ENCODE assay signal across 27 mouse cellular contexts in the genomic region with DNA sequence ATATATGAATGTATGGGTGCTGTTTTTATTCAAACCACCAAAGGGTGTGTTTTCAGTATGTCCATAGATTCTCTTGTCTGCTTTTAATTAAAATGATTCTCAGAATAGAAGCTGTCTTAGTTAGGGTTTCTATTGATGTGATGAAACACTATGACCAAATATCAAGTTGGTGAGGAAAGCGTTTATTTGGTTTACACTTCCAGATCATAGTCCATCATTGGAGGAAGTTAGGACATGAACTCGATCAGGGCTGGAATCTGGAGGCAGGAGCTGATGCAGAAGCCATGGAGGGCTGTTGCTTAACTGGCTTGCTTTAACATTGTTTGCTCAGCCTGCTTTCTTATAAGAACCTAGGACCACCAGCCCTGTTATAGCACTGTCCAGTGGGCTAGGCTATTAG.
"Had no signal": no experiment of that assay in that cellular context is flagged by ENCODE, and none has a peak within 500 bp of the region (broad histone marks: within the 10 kb centered on the region; RNA-seq: fewer than 3 reads in every experiment).

No protein-coding gene starts in this region.

- H3K36me3 ChIP-seq: forebrain, embryonic 15.5 days had no signal

- ATAC-seq: forebrain, embryonic 13.5 days; forebrain, embryonic 14.5 days; forebrain, embryonic 15.5 days; forebrain, embryonic 16.5 days; forebrain, postnatal 0 days had no signal

- H3K4me1 ChIP-seq: embryonic facial prominence, embryonic 10.5 days; embryonic facial prominence, embryonic 12.5 days; embryonic facial prominence, embryonic 13.5 days; embryonic facial prominence, embryonic 15.5 days; forebrain, embryonic 10.5 days; forebrain, embryonic 12.5 days; forebrain, embryonic 13.5 days had no signal

- H3K27ac ChIP-seq: embryonic facial prominence, embryonic 10.5 days; embryonic facial prominence, embryonic 12.5 days; embryonic facial prominence, embryonic 13.5 days; embryonic facial prominence, embryonic 15.5 days; forebrain, embryonic 10.5 days; forebrain, embryonic 12.5 days; forebrain, embryonic 13.5 days; forebrain, embryonic 15.5 days; gastrocnemius, adult 2 months had no signal

- DNase-seq: cerebellum, adult 2 months; cerebellum, adult 8-10 months; cerebellum, adult 9-10 months; cerebellum, adult 9-11 months; cerebellum, postnatal 10 days; cerebellum, postnatal 14 days; cerebellum, postnatal 25 days; cerebellum, postnatal 36 days; embryo, embryonic 11 days; forebrain, postnatal 0 days; gastrocnemius, adult 2 months; gastrocnemius, postnatal 10 days; gastrocnemius, postnatal 14 days; gastrocnemius, postnatal 25 days; gastrocnemius, postnatal 36 days; heart, adult 18-20 months had no signal

- H3K27me3 ChIP-seq: embryonic facial prominence, embryonic 12.5 days; embryonic facial prominence, embryonic 13.5 days; embryonic facial prominence, embryonic 15.5 days; forebrain, embryonic 12.5 days; forebrain, embryonic 13.5 days; forebrain, embryonic 15.5 days had no signal

- H3K4me2 ChIP-seq: embryonic facial prominence, embryonic 12.5 days; embryonic facial prominence, embryonic 13.5 days; embryonic facial prominence, embryonic 15.5 days; forebrain, embryonic 12.5 days; forebrain, embryonic 13.5 days; forebrain, embryonic 15.5 days had no signal

- H3K9ac ChIP-seq: embryonic facial prominence, embryonic 12.5 days; embryonic facial prominence, embryonic 13.5 days; embryonic facial prominence, embryonic 15.5 days; forebrain, embryonic 12.5 days; forebrain, embryonic 13.5 days; forebrain, embryonic 15.5 days; forebrain, postnatal 0 days had no signal

- H3K9me3 ChIP-seq: embryonic facial prominence, embryonic 13.5 days; embryonic facial prominence, embryonic 15.5 days; forebrain, embryonic 15.5 days had no signal

- H3K4me3 ChIP-seq: embryonic facial prominence, embryonic 10.5 days; embryonic facial prominence, embryonic 12.5 days; embryonic facial prominence, embryonic 13.5 days; embryonic facial prominence, embryonic 15.5 days; erythroblast, embryonic 14.5 days; forebrain, embryonic 10.5 days; forebrain, embryonic 12.5 days; forebrain, embryonic 13.5 days; forebrain, embryonic 15.5 days; gastrocnemius, adult 2 months had no signal
